Mouse (Mus musculus): ENCODE results near the gene Zbtb18. TPM values are rescaled to one million over a fixed set of nuclear protein-coding genes. Genes with fewer than 3 reads are reported as not detected.

Zbtb18 gene
- 1 to 10 TPM; 1.7 to 3.2 TPM for polyA plus RNA-seq (2017; shearing (Covaris generic))

- no peak for ATAC-seq
Observed at GRCm38 (mm10) chr1:177442196-177442808, at the start of gene Zbtb18. Gene Zbtb18 (plus strand): TSS chr1:177442351.

- no peak for ATAC-seq
Observed at GRCm38 (mm10) chr1:177397455-177397854, 44.7 kb upstream of the Zbtb18 start.

- no peak for ATAC-seq
Observed at GRCm38 (mm10) chr1:177405170-177405569, 37.0 kb upstream of the Zbtb18 start.

GRCm38 (mm10) chr1:177408690-177409089 is 33.5 kb upstream of the Zbtb18 start:
- ATAC-seq = peak; percentile 85

GRCm38 (mm10) chr1:177410769-177411348 is 31.3 kb upstream of the Zbtb18 start:
- ATAC-seq = no peak

- no peak for ATAC-seq
Observed at GRCm38 (mm10) chr1:177411359-177412358, 30.5 kb upstream of the Zbtb18 start.

GRCm38 (mm10) chr1:177419331-177419730 is 22.8 kb upstream of the Zbtb18 start:
- ATAC-seq = no peak

GRCm38 (mm10) chr1:177420126-177420525 is 22.0 kb upstream of the Zbtb18 start:
- no peak for ATAC-seq

- peak; percentile 64 for ATAC-seq
Observed at GRCm38 (mm10) chr1:177427862-177428261, 14.3 kb upstream of the Zbtb18 start.

- ATAC-seq = peak; percentile 53
Observed at GRCm38 (mm10) chr1:177428338-177428737, 13.8 kb upstream of the Zbtb18 start.

- no peak for ATAC-seq
Observed at GRCm38 (mm10) chr1:177429067-177429466, 13.1 kb upstream of the Zbtb18 start.

GRCm38 (mm10) chr1:177440411-177440810 is 1.7 kb upstream of the Zbtb18 start:
- no peak for ATAC-seq

GRCm38 (mm10) chr1:177440981-177441491 is 1.1 kb upstream of the Zbtb18 start:
- ATAC-seq = peak; percentile 14

GRCm38 (mm10) chr1:177441492-177442195 is 507 bp upstream of the Zbtb18 start:
- ATAC-seq = peak; percentile 88

- peak; percentile 6 for ATAC-seq
Observed at GRCm38 (mm10) chr1:177442821-177443723, 921 bp downstream of the Zbtb18 start.

GRCm38 (mm10) chr1:177443724-177444482 is 1.8 kb downstream of the Zbtb18 start:
- no peak for ATAC-seq

GRCm38 (mm10) chr1:177444483-177444810 is 2.3 kb downstream of the Zbtb18 start:
- ATAC-seq = no peak

GRCm38 (mm10) chr1:177444941-177445340 is 2.8 kb downstream of the Zbtb18 start:
- no peak for ATAC-seq

- ATAC-seq = no peak
Observed at GRCm38 (mm10) chr1:177445461-177446130, 3.4 kb downstream of the Zbtb18 start.

GRCm38 (mm10) chr1:177447086-177447485 is 4.9 kb downstream of the Zbtb18 start:
- no peak for ATAC-seq
